Comparison of ENCODE assay signal across 8 mouse cellular contexts in the genomic region with DNA sequence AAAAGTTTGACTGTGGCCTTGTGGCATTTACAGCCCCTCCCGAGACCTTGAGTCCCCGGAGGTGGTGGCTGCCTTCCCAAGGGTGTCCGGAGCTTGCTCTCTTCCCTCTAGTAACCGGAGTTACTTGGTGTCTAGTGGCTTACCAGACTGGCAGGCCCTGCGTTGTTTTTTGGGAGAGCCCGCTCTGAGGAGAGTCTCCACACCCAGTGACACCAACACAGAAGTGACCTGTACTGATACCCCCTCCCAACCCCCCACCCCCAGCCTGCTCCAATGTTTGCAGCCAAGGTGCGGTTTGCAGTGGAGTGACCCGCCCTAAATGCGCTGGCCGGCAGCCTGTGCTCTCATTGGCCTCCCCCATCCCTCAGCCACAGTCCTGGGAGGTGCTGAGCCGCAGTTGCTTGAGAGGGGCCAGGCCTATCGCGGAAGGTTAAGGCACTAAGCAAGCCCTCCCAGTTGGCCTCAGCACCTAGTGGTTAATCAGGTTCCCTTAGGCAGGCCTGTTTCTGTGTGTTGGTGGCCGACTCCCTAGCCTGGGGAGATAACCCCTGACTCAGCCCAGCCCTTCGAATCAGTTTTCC. TPM values are rescaled to one million over a fixed set of nuclear protein-coding genes. Genes with fewer than 3 reads are reported as not detected.
A peak's percentile ranks its signal among the peaks of the same experiment; 100 is the strongest.
DNase-seq lines count a peak whose midpoint lies in the region; ATAC-seq and TF ChIP-seq lines count a peak whose summit lies in the region.

No protein-coding gene starts in this region.

- no peak for TF ChIP-seq CTCF in G1E (IDR thresholded peaks at IDR 0.05; ENCODE audit: low read depth, low read length)

- peaks cover 69% of the 10 kb centered on the region for H3K36me3 ChIP-seq in G1E (replicated peaks)
- H3K36me3 ChIP-seq in forebrain, embryonic 16.5 days (ENCODE audit: control insufficient read depth, insufficient read depth): peaks cover 13% of the 10 kb centered on the region
- peaks cover 39% of the 10 kb centered on the region for H3K36me3 ChIP-seq in hindbrain, embryonic 12.5 days
- H3K36me3 ChIP-seq in midbrain, embryonic 16.5 days (ENCODE audit: control insufficient read depth, insufficient read depth, low read length): peaks cover 15% of the 10 kb centered on the region

- 0 out of 2 replicates have a peak, but pooled peaks cover 2% of the 10 kb centered on the region for H3K9me3 ChIP-seq in G1E (replicated peaks)
- H3K9me3 ChIP-seq in forebrain, embryonic 16.5 days (ENCODE audit: control insufficient read depth, low read length): no peaks in the 10 kb centered on the region
- H3K9me3 ChIP-seq in hindbrain, embryonic 12.5 days (replicated peaks): no peaks in the 10 kb centered on the region
- no peaks in the 10 kb centered on the region for H3K9me3 ChIP-seq in midbrain, embryonic 16.5 days (replicated peaks; ENCODE audit: control insufficient read depth, low read length, poor library complexity, severe bottlenecking)

- ATAC-seq in G1E (ENCODE audit: extremely low read depth, insufficient number of reproducible peaks, low FRiP score, poor library complexity, severe bottlenecking): peak; percentile 86
- no peak for ATAC-seq in forebrain, embryonic 16.5 days
- ATAC-seq in hindbrain, embryonic 12.5 days (ENCODE audit: low FRiP score): 0 out of 2 replicates have a peak, but pooled peaks have one; percentile 5
- ATAC-seq in midbrain, embryonic 16.5 days: no peak

- peak overlapping the region; percentile 92 for H3K4me2 ChIP-seq in forebrain, embryonic 16.5 days (ENCODE audit: low read length)
- peak overlapping the region; percentile 91 for H3K4me2 ChIP-seq in hindbrain, embryonic 12.5 days (replicated peaks)
- H3K4me2 ChIP-seq in midbrain, embryonic 16.5 days (ENCODE audit: low read length): peak overlapping the region; percentile 96

- peak overlapping the region; percentile 85 for H3K9ac ChIP-seq in forebrain, embryonic 16.5 days (replicated peaks; ENCODE audit: low read depth, low read length)
- H3K9ac ChIP-seq in hindbrain, embryonic 12.5 days: peak overlapping the region; percentile 98
- H3K9ac ChIP-seq in midbrain, embryonic 16.5 days (ENCODE audit: low read depth, low read length): peak overlapping the region; percentile 94

- H3K4me3 ChIP-seq in G1E (ENCODE audit: low read depth, low read length): peak overlapping the region; percentile 79
- peak overlapping the region; percentile 72 for H3K4me3 ChIP-seq in forebrain, embryonic 16.5 days (replicated peaks; ENCODE audit: low read length)
- peak overlapping the region; percentile 97 for H3K4me3 ChIP-seq in hindbrain, embryonic 12.5 days
- H3K4me3 ChIP-seq in midbrain, embryonic 16.5 days (ENCODE audit: low read depth, low read length): peak overlapping the region; percentile 92

- DNase-seq in G1E (ENCODE audit: low spot score) (peak; percentile 80), liver (peak; percentile 89)
- DNase-seq in c-Kit-positive CD71-negative TER-119-negative erythroid progenitor cells, embryonic 14.5 days (ENCODE audit: low read depth): peak; percentile 68
- peak; percentile 28 for DNase-seq in thymus, postnatal 0 days (ENCODE audit: low spot score)
- DNase-seq in layer of hippocampus, adult 18-20 months (ENCODE audit: low spot score in 2 of 2): no peak

- no peaks in the 10 kb centered on the region for H3K27me3 ChIP-seq in G1E (ENCODE audit: insufficient read depth, low read length)
- no peaks in the 10 kb centered on the region for H3K27me3 ChIP-seq in forebrain, embryonic 16.5 days (replicated peaks; ENCODE audit: control insufficient read depth, insufficient read depth, low read length)
- H3K27me3 ChIP-seq in hindbrain, embryonic 12.5 days: no peaks in the 10 kb centered on the region
- no peaks in the 10 kb centered on the region for H3K27me3 ChIP-seq in midbrain, embryonic 16.5 days (ENCODE audit: control insufficient read depth, insufficient read depth, low read depth, low read length)

- WGBS in forebrain, embryonic 16.5 days: 5% methylated on average over 15 of the region's 15 CpGs
- WGBS in hindbrain, embryonic 12.5 days: 3% methylated on average over 15 of the region's 15 CpGs
- WGBS in midbrain, embryonic 16.5 days: 2% methylated on average over 15 of the region's 15 CpGs

- H3K27ac ChIP-seq in forebrain, embryonic 16.5 days (ENCODE audit: low read length): peak overlapping the region; percentile 17; the same call in 1 of the 2 replicates
- no peak overlapping the region for H3K27ac ChIP-seq in hindbrain, embryonic 12.5 days
- H3K27ac ChIP-seq in midbrain, embryonic 16.5 days (ENCODE audit: low read length): peak overlapping the region; percentile 7; the same call in 1 of the 2 replicates

- H3K4me1 ChIP-seq in G1E (ENCODE audit: insufficient read depth, low read depth, low read length): peaks cover 75% of the 10 kb centered on the region
- H3K4me1 ChIP-seq in forebrain, embryonic 16.5 days (replicated peaks; ENCODE audit: control insufficient read depth, insufficient read depth, low read length): peaks cover 20% of the 10 kb centered on the region
- peaks cover 26% of the 10 kb centered on the region for H3K4me1 ChIP-seq in hindbrain, embryonic 12.5 days
- H3K4me1 ChIP-seq in midbrain, embryonic 16.5 days (ENCODE audit: control insufficient read depth, insufficient read depth, low read length): peaks cover 18% of the 10 kb centered on the region

RNA-seq across cellular contexts. Expression of a gene that starts 6.7 kb away (rescaled TPM):
- total RNA-seq in G1E (2014; fragmentation: Nextera tagmentation) (504 and 585 TPM in 2 replicates), G1E (2017) (85.1 and 91.8 TPM in 2 replicates)
- 293 and 320 TPM in 2 replicates for polyA plus RNA-seq in G1E (2012)
- polyA plus RNA-seq in forebrain, embryonic 16.5 days (2015; fragmentation: Nextera tagmentation; extraction: Ambion mirVana): 21.5 and 21.9 TPM in 2 replicates
- polyA plus RNA-seq in hindbrain, embryonic 12.5 days (2016; fragmentation: Nextera tagmentation; extraction: Ambion mirVana): 62.9 and 67.3 TPM in 2 replicates
- 12.3 and 15.4 TPM in 2 replicates for polyA plus RNA-seq in midbrain, embryonic 16.5 days (2015; fragmentation: Nextera tagmentation; extraction: Ambion mirVana)
- polyA plus RNA-seq in thymus, postnatal 0 days (2015; fragmentation: Nextera tagmentation; extraction: Ambion mirVana): 47.9 and 50.8 TPM in 2 replicates
- 10 to 100 TPM; 66.3 to 73.0 TPM for total RNA-seq in layer of hippocampus, adult 18-20 months (2021)

RNA-seq across cellular contexts. Expression of a gene that starts 20.6 kb away (rescaled TPM):
- total RNA-seq in G1E (2014; fragmentation: Nextera tagmentation) (260 and 302 TPM in 2 replicates), G1E (2017) (181 and 221 TPM in 2 replicates)
- polyA plus RNA-seq in G1E (2012): 23.1 and 29.5 TPM in 2 replicates
- polyA plus RNA-seq in forebrain, embryonic 16.5 days (2015; fragmentation: Nextera tagmentation; extraction: Ambion mirVana): 109 and 110 TPM in 2 replicates
- 108 and 113 TPM in 2 replicates for polyA plus RNA-seq in hindbrain, embryonic 12.5 days (2016; fragmentation: Nextera tagmentation; extraction: Ambion mirVana)
- 94.5 and 113 TPM in 2 replicates for polyA plus RNA-seq in midbrain, embryonic 16.5 days (2015; fragmentation: Nextera tagmentation; extraction: Ambion mirVana)
- polyA plus RNA-seq in thymus, postnatal 0 days (2015; fragmentation: Nextera tagmentation; extraction: Ambion mirVana): 76.5 and 90.9 TPM in 2 replicates
- total RNA-seq in layer of hippocampus, adult 18-20 months (2021): 100 to 1,000 TPM; 148 to 154 TPM

RNA-seq across cellular contexts. Expression of a gene that starts 31.8 kb away (rescaled TPM):
- 7.8 and 10.5 TPM in 2 replicates for total RNA-seq in G1E (2014; fragmentation: Nextera tagmentation)
- 17.3 and 21.4 TPM in 2 replicates for total RNA-seq in G1E (2017)
- polyA plus RNA-seq in G1E (2012): 28.3 and 30.3 TPM in 2 replicates
- 26.4 and 28.0 TPM in 2 replicates for polyA plus RNA-seq in forebrain, embryonic 16.5 days (2015; fragmentation: Nextera tagmentation; extraction: Ambion mirVana)
- polyA plus RNA-seq in hindbrain, embryonic 12.5 days (2016; fragmentation: Nextera tagmentation; extraction: Ambion mirVana): 18.0 and 20.0 TPM in 2 replicates
- 25.3 and 29.9 TPM in 2 replicates for polyA plus RNA-seq in midbrain, embryonic 16.5 days (2015; fragmentation: Nextera tagmentation; extraction: Ambion mirVana)
- polyA plus RNA-seq in thymus, postnatal 0 days (2015; fragmentation: Nextera tagmentation; extraction: Ambion mirVana): 39.5 and 40.2 TPM in 2 replicates
- 10 to 100 TPM; 20.4 to 22.6 TPM for total RNA-seq in layer of hippocampus, adult 18-20 months (2021)

RNA-seq across cellular contexts. Expression of a gene that starts 36.5 kb away (rescaled TPM):
- 8.1 and 10.2 TPM in 2 replicates for total RNA-seq in G1E (2014; fragmentation: Nextera tagmentation)
- 9.8 and 10.1 TPM in 2 replicates for total RNA-seq in G1E (2017)
- 24.4 and 26.6 TPM in 2 replicates for polyA plus RNA-seq in G1E (2012)
- polyA plus RNA-seq in forebrain, embryonic 16.5 days (2015; fragmentation: Nextera tagmentation; extraction: Ambion mirVana): 21.8 and 25.1 TPM in 2 replicates
- 23.8 and 27.2 TPM in 2 replicates for polyA plus RNA-seq in hindbrain, embryonic 12.5 days (2016; fragmentation: Nextera tagmentation; extraction: Ambion mirVana)
- 19.9 and 21.7 TPM in 2 replicates for polyA plus RNA-seq in midbrain, embryonic 16.5 days (2015; fragmentation: Nextera tagmentation; extraction: Ambion mirVana)
- polyA plus RNA-seq in thymus, postnatal 0 days (2015; fragmentation: Nextera tagmentation; extraction: Ambion mirVana): 17.5 and 17.8 TPM in 2 replicates
- 10 to 100 TPM; 25.3 to 28.7 TPM for total RNA-seq in layer of hippocampus, adult 18-20 months (2021)

Comparison
In these comparisons a context has a peak if more than half of its experiments do, and no peak if none do; other contexts are left out.
1. ATAC-seq: peak in G1E (single experiment) and hindbrain, embryonic 12.5 days (single experiment); none in forebrain, embryonic 16.5 days (single experiment) and midbrain, embryonic 16.5 days (single experiment).
2. DNase-seq: peak in G1E (single experiment), c-Kit-positive CD71-negative TER-119-negative erythroid progenitor cells, embryonic 14.5 days (single experiment), liver (single experiment) and thymus, postnatal 0 days (single experiment); none in layer of hippocampus, adult 18-20 months (0 of 2).
3. Peak in every context shown above with its lines, with median percentiles within 50 percentile points of each other: H3K4me3 ChIP-seq, H3K4me2 ChIP-seq and H3K9ac ChIP-seq.